Mouse (Mus musculus) lung, adult 2 months (tissue): Measurements from ENCODE around the gene 4930402H24Rik.

Source experiments
- CTCF ChIP-seq: fragments of 200-500 bp; IDR thresholded peaks from 2 replicates; pipeline ENCODE4 v1.5.1; 2011; ENCODE audit warnings: mild to moderate bottlenecking, low read length, control low read depth; ENCODE audit not compliant: insufficient read depth
- POLR2A ChIP-seq: fragments of 200-500 bp; IDR thresholded peaks from 2 replicates; pipeline ENCODE4 v1.6.1; 2011; ENCODE audit warnings: low read depth, mild to moderate bottlenecking, control low read depth, low read length, borderline replicate concordance; ENCODE audit errors: extremely low read depth

DNA sequence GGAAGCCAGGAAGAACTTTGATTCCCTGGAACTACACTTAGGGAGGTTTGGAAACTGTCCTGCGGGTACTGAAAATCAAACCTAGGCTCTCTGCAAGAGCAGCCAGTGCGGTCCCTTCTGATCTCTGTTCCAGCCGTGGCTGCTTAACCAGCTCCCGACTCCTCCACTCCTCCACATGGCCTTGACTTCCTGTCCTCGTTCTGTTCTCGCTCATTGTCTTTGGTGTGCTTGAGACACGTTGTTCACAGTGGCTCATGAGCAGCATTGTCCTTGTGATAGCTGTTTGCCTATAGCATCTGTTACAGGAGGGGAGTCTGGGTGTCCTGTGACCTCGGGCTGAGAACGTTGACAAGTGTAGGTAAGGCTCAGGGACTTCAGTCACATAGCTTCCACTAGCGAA lies 229.0 kb downstream of the 4930402H24Rik start:
- TF ChIP-seq CTCF (no peak), POLR2A (no peak)
